Mouse (Mus musculus) kidney, postnatal 25 days (tissue): ENCODE measurements around the gene Trit1.
"Not testable (repeated sequence)": the region's sequence is repeated elsewhere in the genome, so short reads cannot be mapped to it uniquely, and the experiment has no call there.

Source experiments
- DNase-seq, 2 experiments: peaks; one replicate each; pipeline ENCODE4 v3.0.0; 2021; ENCODE audit warnings: mixed read lengths in 2 of 2

Gene Trit1

DNA sequence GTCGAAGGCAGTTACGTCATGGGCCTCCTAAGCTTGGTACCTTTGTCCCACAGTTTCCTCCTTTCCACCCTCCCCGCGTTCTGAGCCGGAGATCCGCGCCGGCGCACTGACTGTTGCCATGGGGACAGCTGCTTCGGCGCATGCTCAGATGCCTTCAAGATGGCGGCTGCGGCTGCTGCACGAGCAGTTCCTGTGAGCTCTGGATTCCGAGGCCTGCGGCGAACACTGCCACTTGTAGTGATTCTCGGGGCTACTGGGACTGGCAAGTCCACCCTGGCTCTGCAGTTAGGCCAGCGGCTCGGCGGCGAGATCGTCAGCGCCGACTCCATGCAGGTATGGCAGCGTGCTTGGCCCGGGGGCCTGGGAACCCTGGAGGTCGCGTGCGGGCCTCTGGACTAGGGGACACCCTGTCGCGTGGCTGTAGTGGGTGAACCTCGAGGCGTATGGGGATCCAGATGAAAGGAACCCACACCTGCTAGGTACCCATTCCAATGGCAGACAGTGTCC lies at the start of gene Trit1:
Gene Trit1 (plus strand): TSS at position 147 of the 507 bp plus-strand sequence.
- DNase-seq: peak; percentile 95 to 96

GRCm38 (mm10) chr4:122968106-122968505 lies 48.3 kb upstream of the Trit1 start:
- DNase-seq: no peak

DNA sequence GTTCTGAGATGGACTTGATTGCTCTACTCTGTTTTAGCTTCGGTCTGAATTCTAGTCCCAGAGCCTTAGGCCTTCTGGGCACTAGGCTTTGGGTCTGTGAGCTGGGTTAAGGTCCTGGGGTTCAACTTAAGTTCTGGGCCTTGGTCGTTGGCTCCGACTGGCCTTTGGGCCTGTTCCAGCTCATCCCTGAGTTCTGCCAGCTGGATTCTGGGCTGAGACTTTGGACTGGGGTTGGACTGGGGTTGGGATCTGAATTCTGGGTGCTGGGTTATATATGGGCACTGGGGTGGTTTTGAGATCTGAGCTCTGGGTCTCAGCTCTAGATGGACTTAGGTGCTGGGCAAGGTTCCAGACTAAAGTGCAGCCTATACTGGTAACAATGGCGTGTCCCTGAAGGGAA lies 45.2 kb upstream of the Trit1 start:
- peak; percentile 80 to 89 for DNase-seq

GRCm38 (mm10) chr4:122971646-122972045 lies 44.8 kb upstream of the Trit1 start:
- DNase-seq: no peak

DNA sequence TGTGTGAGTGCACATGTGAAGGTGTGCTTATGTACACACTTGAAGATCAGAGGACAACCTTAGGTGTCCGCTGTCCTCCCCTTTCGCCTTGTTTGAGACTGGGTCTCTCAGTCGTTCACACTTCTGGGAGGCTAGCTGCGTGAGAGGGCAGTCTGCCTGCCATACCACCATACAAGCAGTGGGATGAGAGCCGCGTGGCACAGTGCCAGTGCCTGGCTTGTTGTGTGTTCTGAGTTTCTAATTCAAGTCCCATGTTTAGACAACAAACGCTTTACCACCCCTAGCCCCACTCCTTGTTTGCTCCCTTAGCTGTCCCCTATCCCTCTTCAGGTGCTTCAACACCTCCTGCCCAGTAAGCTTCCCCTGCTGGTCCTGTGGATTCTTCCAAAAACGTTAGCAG lies 44.3 kb upstream of the Trit1 start:
- peak in 1 of 2 experiments; percentile 38 for DNase-seq

GRCm38 (mm10) chr4:122974976-122975520 lies 41.3 kb upstream of the Trit1 start:
- DNase-seq: peak; percentile 33 to 64

DNA sequence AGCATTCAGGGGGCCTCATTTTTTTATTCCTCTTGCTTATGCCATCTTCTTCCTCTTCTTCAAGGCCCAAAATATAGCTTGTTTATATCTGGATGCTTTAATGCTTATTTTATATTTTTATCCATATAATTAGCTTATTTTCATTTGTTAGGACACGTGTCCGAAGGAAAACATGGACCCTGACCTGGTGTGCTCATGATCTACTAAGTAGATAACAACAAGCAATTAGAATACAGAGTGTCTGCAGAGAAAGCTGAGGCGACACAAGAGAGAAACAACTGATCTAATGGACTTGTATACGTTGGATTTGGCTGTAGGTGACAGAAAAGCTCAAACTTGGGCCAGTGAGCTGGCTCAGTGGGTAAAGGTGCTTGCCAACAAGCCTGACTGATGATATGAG lies 39.5 kb upstream of the Trit1 start:
- DNase-seq: no peak

- no peak for DNase-seq
Measured at GRCm38 (mm10) chr4:122978850-122979249, 37.5 kb upstream of the Trit1 start.

DNA sequence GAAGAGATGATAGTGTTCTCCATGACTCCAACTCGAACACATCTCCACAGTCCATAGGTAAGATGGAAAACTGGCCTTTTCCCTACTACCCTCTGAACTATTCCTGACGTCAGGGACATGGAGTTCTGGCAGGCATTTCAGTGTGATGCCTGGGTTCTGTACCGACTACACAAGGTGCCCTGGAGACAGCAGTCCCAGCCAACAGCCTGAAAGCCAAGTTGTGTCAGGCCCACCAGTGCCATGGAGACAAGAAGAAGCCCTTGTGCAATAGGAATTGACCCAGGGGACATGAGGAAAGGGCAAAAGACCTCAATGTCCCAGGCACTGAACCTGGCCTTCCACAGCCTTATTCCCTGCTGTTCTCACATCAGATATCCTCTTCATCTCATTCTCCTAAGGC lies 36.6 kb upstream of the Trit1 start:
- DNase-seq: peak in 1 of 2 experiments; percentile 58

GRCm38 (mm10) chr4:122980684-122981083 lies 35.7 kb upstream of the Trit1 start:
- DNase-seq: no peak

- DNase-seq: no peak
Measured at GRCm38 (mm10) chr4:122981238-122981637, 35.2 kb upstream of the Trit1 start.

GRCm38 (mm10) chr4:122981930-122982329 lies 34.5 kb upstream of the Trit1 start:
- no peak for DNase-seq

DNA sequence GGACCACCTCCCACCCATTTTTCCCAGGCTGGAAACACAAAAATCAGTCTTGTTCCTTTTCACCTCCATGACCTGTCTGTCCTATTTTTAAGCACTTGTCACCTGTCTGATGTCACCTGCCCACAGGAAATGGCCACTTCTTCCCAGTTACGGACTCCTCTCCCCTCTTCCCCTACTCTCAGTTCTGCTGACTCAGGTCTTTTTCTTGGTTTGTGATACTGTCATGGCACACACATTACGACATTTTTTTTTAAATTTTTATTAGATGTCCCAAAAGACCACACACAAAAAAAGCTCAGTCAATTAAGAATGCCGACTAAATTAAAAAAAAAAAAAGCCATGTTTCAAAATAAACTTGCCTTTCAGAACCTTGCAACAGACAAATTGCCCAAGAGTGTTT lies 33.9 kb upstream of the Trit1 start:
- DNase-seq: no peak

DNA sequence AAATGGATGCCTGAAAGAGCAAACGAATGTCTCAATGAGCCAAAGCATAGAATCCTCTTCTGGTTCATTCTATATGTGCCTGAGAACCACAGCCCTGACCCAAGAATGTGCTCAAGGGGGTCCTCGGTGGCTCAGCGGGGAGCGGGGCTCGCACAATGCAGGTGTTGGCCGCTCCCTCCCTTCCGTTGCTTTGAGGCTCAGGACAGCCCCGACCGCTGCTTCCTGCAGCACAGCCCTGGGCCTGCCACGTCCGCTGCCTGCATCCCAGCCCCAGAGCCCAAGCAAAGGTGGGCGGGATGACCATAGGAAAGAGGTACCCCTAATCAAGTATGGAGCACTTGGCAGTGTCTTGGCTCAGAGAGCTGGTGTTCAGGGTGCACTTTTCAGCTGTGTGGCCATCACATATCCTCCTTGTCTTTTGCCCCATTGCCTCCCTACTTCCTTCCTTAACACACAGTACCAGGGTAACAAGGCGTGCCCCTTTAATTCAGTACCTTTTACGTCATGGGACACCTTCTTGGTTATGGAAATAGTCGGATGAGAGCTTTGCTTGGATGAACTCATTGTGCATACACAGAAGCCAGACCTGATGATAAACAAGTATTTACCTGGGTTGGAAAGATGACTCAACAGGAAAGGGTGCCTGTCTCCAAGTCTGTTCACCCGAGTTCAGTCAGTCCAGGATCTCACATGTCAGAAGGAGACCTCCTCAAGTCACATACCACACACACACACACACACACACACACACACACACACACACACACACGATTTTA lies 32.7 kb upstream of the Trit1 start:
- DNase-seq: no peak

- DNase-seq: peak; percentile 67 to 73
Measured at GRCm38 (mm10) chr4:122985110-122985509, 31.3 kb upstream of the Trit1 start.

DNA sequence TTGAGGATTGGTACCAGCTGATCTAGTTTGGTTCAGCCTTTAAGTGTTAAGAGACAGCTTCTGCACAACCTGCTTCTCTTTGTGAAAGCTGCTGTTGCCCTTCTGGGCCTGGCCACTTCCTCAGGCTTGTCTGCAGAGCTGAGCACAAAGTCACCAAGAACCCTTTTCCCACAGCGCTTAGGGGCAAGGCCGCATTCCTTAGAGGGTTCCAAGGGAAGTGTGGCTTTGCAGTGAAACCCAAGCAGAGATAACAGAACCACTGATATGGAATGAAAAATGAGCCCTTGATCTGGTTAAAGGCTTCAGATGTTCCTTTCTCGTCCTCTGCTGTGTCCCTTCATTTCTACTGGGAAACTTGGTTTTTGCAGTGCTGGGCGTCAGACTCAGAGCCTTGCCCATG lies 29.0 kb upstream of the Trit1 start:
- DNase-seq: no peak

GRCm38 (mm10) chr4:122988004-122988403 lies 28.4 kb upstream of the Trit1 start:
- not testable (repeated sequence) for DNase-seq

DNA sequence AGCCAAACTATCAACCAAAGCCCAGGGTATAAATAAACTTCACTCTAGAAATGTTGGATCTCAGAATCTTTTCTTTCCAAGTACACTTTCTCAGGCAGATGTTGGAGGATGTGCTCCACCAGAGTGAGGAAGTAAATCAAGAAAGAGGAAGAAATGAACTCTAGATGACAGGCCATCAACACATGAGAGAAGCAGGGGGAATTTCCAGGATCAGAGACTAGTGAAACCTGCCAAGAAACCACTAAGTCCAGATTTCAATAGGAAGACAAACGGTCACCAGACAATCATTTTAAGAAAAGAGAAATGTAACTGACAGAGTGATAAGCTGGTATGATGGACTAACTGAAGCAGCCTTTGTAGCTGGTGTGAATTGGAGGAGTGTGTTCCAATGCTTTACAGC lies 25.2 kb upstream of the Trit1 start:
- DNase-seq: no peak

DNA sequence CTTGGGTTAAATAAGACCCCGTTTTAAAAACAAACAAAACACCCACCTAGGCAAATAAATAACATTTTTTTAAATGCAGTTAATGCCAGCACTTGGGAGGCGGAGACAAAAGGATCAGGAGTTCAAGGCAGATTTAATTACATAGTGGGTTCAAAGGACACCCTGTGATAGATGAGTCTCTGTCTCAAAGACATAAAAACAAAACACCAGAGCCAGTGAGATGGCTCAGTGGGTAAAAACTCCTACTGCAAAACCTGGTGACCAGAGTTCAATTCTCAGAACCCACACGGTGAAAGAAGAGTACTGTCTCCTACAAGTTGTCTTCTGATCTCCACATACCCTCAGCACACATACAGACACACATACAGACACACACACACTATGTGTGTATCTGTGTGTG lies 24.1 kb upstream of the Trit1 start:
- DNase-seq: peak in 1 of 2 experiments; percentile 17

DNA sequence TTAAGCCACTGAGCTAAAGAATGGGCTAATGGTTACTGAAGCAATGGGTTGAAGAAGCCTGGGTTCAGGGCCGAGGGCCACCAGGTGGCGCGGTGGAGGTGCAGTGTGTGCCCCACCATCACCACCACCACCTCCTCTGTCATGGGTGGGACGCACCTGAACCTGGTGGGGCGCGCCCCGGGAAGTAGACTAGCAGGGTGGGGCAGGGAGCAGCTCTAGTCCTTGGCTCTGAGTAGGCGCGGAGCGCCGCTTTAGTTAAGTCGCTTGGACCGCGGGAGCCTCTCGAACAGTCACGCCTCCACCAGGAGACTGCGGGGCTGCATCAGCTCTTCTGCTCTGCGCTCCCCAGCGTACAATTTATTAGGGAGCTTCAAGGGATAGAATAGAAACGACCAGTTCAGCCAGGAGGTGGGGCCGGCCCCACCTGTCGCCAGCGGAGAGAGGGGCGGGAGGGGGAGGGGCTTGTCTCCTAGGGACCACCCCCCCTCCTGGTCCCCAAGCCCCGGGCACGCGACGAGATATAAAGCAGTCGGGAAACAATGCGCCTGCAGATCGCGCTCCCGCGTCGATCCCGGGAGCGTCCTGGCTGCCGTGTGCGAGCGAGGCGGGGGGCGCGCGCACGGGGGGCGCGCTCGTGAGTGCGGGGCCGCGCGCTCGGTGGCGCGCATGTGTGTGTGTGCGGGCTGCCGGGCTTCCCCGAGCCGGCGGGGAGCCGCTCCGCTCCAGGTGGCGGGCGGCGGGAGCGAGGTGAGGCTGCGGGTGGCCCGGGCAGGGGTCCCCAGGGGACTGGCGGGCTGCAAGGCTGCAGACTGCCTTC lies 20.8 kb upstream of the Trit1 start, which contains the start of gene Mycl:
Gene Mycl (plus strand): TSS at position 249 of the 817 bp plus-strand sequence.
- DNase-seq: peak; percentile 86 to 91

GRCm38 (mm10) chr4:122996221-122996617 lies 20.2 kb upstream of the Trit1 start:
- DNase-seq: peak; percentile 19 to 52

DNA sequence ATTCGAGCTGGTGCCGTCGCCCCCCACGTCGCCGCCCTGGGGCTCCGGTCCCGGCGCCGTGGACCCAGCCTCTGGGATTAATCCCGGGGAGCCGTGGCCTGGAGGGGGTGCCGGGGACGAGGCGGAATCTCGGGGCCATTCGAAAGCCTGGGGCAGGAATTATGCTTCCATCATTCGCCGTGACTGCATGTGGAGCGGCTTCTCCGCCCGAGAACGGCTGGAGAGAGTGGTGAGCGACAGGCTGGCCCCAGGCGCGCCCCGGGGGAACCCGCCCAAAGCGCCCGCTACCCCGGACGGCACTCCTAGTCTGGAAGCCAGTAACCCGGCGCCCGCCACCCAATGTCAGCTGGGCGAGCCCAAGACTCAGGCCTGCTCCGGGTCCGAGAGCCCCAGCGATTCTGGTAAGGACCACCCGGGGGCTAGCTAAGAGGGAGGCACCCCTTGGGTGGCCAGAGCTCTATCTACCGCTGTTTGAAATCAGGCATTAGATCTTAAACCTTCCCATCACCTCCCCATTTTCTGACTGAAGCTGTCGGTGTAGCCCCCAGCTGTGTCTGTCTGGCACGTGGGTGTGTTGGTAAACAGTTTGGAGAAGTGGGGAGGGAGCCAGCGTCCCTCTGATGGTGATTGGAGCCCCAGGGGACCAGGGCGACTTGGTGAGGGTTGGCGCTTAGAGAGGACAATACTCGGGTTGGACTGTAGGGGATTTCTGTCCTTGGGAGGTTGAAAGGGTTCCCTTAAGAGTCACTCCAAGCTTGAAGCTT lies 19.6 kb upstream of the Trit1 start:
- DNase-seq: no peak
